Comparison of ENCODE assay signal across 28 mouse cellular contexts in genomic region chr5:16314242-16314641, GRCm38 (mm10).
DNase-seq lines count a peak whose midpoint lies in the region; ATAC-seq and TF ChIP-seq lines count a peak whose summit lies in the region.
"Had no signal": no experiment of that assay in that cellular context is flagged by ENCODE, and none has a peak within 500 bp of the region (broad histone marks: within the 10 kb centered on the region; RNA-seq: fewer than 3 reads in every experiment).

No protein-coding gene starts in this region.

- no peak for TF ChIP-seq EP300 in CH12.LX (IDR thresholded peaks at IDR 0.05; ENCODE audit: low read length)

- TF ChIP-seq RAD21 in CH12.LX (IDR thresholded peaks at IDR 0.05; ENCODE audit: low read depth, low read length) = no peak

- peaks cover 3% of the 10 kb centered on the region; the same call in 1 of the 2 replicates for H3K36me3 ChIP-seq in forebrain, embryonic 15.5 days
- no peaks in the 10 kb centered on the region for H3K36me3 ChIP-seq in forebrain, embryonic 10.5 days (replicated peaks)
- no peaks in the 10 kb centered on the region for H3K36me3 ChIP-seq in CH12.LX (replicated peaks in 1 of 2; ENCODE audit: control insufficient read depth in 1 of 2, insufficient read depth in 1 of 2, low read length in 1 of 2)
- H3K36me3 ChIP-seq in forebrain, postnatal 0 days (ENCODE audit: insufficient read depth) = no peaks in the 10 kb centered on the region
- peaks cover 5% of the 10 kb centered on the region for H3K36me3 ChIP-seq in hindbrain, embryonic 14.5 days (replicated peaks; ENCODE audit: control insufficient read depth, insufficient read depth)
- H3K36me3 ChIP-seq: heart, embryonic 12.5 days; heart, embryonic 15.5 days; hindbrain, embryonic 10.5 days; hindbrain, embryonic 13.5 days had no signal

- TF ChIP-seq POLR2A in CH12.LX (IDR thresholded peaks at IDR 0.05; ENCODE audit: low read depth, low read length) = no peak

- in situ Hi-C loops in CH12.LX (cut with MboI; ENCODE audit: low pct_ligation_motif_present, low pct_unique_long_range_greater_than_20kb, low sequenced_read_pairs) = no loop called here

- peak; percentile 60; the same call in 1 of the 2 replicates for ATAC-seq in forebrain, embryonic 15.5 days (replicated peaks)
- ATAC-seq in forebrain, postnatal 0 days = peak; percentile 67
- ATAC-seq in hindbrain, embryonic 14.5 days (ENCODE audit: low FRiP score) = no peak
- ATAC-seq: activated CD4-positive, CD25-positive, alpha-beta regulatory T cell, adult 4 months; CD4-positive, CD25-positive, alpha-beta regulatory T cell, adult 4 months; hindbrain, postnatal 0 days; inflammation-experienced regulatory T-cells, adult 6 months; intestine, embryonic 16.5 days had no signal

- TF ChIP-seq CTCF in CH12.LX (conservative IDR thresholded peaks at IDR 0.05 in 1 of 2, IDR thresholded peaks at IDR 0.05 in 1 of 2; ENCODE audit: low read depth in 2 of 2, low read length in 2 of 2) = no peak
- TF ChIP-seq CTCF in forebrain, postnatal 0 days (IDR thresholded peaks at IDR 0.05; ENCODE audit: low read depth) = no peak

- no peak overlapping the region for H3K27ac ChIP-seq in forebrain, embryonic 15.5 days (replicated peaks)
- no peak overlapping the region for H3K27ac ChIP-seq in forebrain, embryonic 10.5 days
- H3K27ac ChIP-seq in CH12.LX (ENCODE audit: insufficient read depth, low read depth) = no peak overlapping the region
- H3K27ac ChIP-seq in forebrain, postnatal 0 days (ENCODE audit: low read depth, low read length) = no peak overlapping the region
- H3K27ac ChIP-seq in hindbrain, embryonic 14.5 days = no peak overlapping the region
- H3K27ac ChIP-seq: gastrocnemius, adult 2 months; heart, embryonic 15.5 days; hindbrain, embryonic 10.5 days; hindbrain, embryonic 13.5 days; hindbrain, postnatal 0 days had no signal

- H3K79me2 ChIP-seq in CH12.LX (replicated peaks; ENCODE audit: control insufficient read depth, extremely low read depth, insufficient read depth, poor library complexity, severe bottlenecking) = no peaks in the 10 kb centered on the region; the same call in 1 of the 2 replicates

- H3K27me3 ChIP-seq in forebrain, embryonic 15.5 days = no peaks in the 10 kb centered on the region
- no peaks in the 10 kb centered on the region for H3K27me3 ChIP-seq in forebrain, embryonic 10.5 days (ENCODE audit: poor library complexity, severe bottlenecking)
- H3K27me3 ChIP-seq in CH12.LX (replicated peaks) = no peaks in the 10 kb centered on the region
- H3K27me3 ChIP-seq in forebrain, postnatal 0 days (ENCODE audit: insufficient read depth, low read length) = no peaks in the 10 kb centered on the region
- H3K27me3 ChIP-seq in hindbrain, embryonic 14.5 days (ENCODE audit: control insufficient read depth, insufficient read depth, low read length) = no peaks in the 10 kb centered on the region
- H3K27me3 ChIP-seq: heart, embryonic 12.5 days; heart, embryonic 15.5 days; hindbrain, embryonic 13.5 days had no signal

- H3K4me2 ChIP-seq in forebrain, embryonic 15.5 days (replicated peaks) = no peak overlapping the region
- no peak overlapping the region; the same call in 1 of the 2 replicates for H3K4me2 ChIP-seq in CH12.LX (ENCODE audit: insufficient read depth, low read depth, poor library complexity, severe bottlenecking)
- no peak overlapping the region for H3K4me2 ChIP-seq in forebrain, postnatal 0 days (ENCODE audit: low read depth)
- H3K4me2 ChIP-seq in hindbrain, embryonic 14.5 days (replicated peaks) = no peak overlapping the region
- H3K4me2 ChIP-seq: heart, embryonic 12.5 days; heart, embryonic 15.5 days; hindbrain, embryonic 13.5 days had no signal

- H3K9ac ChIP-seq in forebrain, embryonic 15.5 days (replicated peaks) = no peak overlapping the region
- no peak overlapping the region for H3K9ac ChIP-seq in CH12.LX (ENCODE audit: insufficient read depth, low read depth)
- H3K9ac ChIP-seq in forebrain, postnatal 0 days = no peak overlapping the region
- no peak overlapping the region for H3K9ac ChIP-seq in hindbrain, embryonic 14.5 days
- H3K9ac ChIP-seq: heart, embryonic 12.5 days; heart, embryonic 15.5 days; hindbrain, embryonic 13.5 days had no signal

- H3K4me1 ChIP-seq in forebrain, embryonic 15.5 days = no peaks in the 10 kb centered on the region
- no peaks in the 10 kb centered on the region for H3K4me1 ChIP-seq in forebrain, embryonic 10.5 days
- H3K4me1 ChIP-seq in CH12.LX (ENCODE audit: control insufficient read depth in 1 of 2, insufficient read depth in 2 of 2) = no peaks in the 10 kb centered on the region
- no peaks in the 10 kb centered on the region for H3K4me1 ChIP-seq in forebrain, postnatal 0 days (ENCODE audit: insufficient read depth)
- H3K4me1 ChIP-seq in hindbrain, embryonic 14.5 days (replicated peaks; ENCODE audit: control insufficient read depth, insufficient read depth, low read length) = no peaks in the 10 kb centered on the region
- H3K4me1 ChIP-seq: hindbrain, embryonic 10.5 days; hindbrain, embryonic 13.5 days had no signal

- dilution Hi-C loops in CH12.LX (cut with MboI; ENCODE audit: extremely low pct_ligation_motif_present, extremely low pct_unique_long_range_greater_than_20kb, low sequenced_read_pairs) = no loop called here

- 63% methylated on average over 5 of the region's 5 CpGs for WGBS in forebrain, embryonic 15.5 days
- WGBS in forebrain, embryonic 10.5 days = 90% methylated on average over 5 of the region's 5 CpGs
- WGBS in forebrain, postnatal 0 days = 58% methylated on average over 5 of the region's 5 CpGs
- WGBS in hindbrain, embryonic 14.5 days = 78% methylated on average over 5 of the region's 5 CpGs

- no peak for DNase-seq in forebrain, embryonic 10.5 days (ENCODE audit: extremely low spot score, low spot score)
- DNase-seq in CH12.LX (ENCODE audit: extremely low read depth) = no peak
- peak; percentile 44 for DNase-seq in brain, adult 2 months (ENCODE audit: low read depth, low spot score)
- peak; percentile 55 for DNase-seq in forebrain, postnatal 0 days
- no peak for DNase-seq in cerebellum, postnatal 14 days
- DNase-seq in heart, adult 8-10 months (ENCODE audit: low spot score) = no peak
- DNase-seq in hindbrain, embryonic 14.5 days (ENCODE audit: low spot score) = no peak
- DNase-seq: adrenal gland, adult 8-10 months; adrenal gland, postnatal 25 days; cerebellum, adult 11-12 months; cerebellum, adult 8-10 months; cerebellum, postnatal 10 days; gastrocnemius, adult 2 months; gastrocnemius, postnatal 14 days; heart, adult 11 months; heart, postnatal 10 days; heart, postnatal 36 days; kidney, adult 18-20 months had no signal

- H3K4me3 ChIP-seq in forebrain, embryonic 15.5 days = no peak overlapping the region
- no peak overlapping the region for H3K4me3 ChIP-seq in forebrain, embryonic 10.5 days
- H3K4me3 ChIP-seq in CH12.LX (replicated peaks in 1 of 3; ENCODE audit: low read depth in 2 of 3, low read length in 2 of 3, poor library complexity in 1 of 3) = no peak overlapping the region
- H3K4me3 ChIP-seq in forebrain, postnatal 0 days (ENCODE audit: low read depth, low read length) = no peak overlapping the region
- no peak overlapping the region for H3K4me3 ChIP-seq in hindbrain, embryonic 14.5 days (replicated peaks; ENCODE audit: low read length)
- H3K4me3 ChIP-seq: gastrocnemius, adult 2 months; heart, embryonic 12.5 days; heart, embryonic 15.5 days; hindbrain, embryonic 10.5 days; hindbrain, embryonic 13.5 days had no signal

- H3K9me3 ChIP-seq in forebrain, embryonic 15.5 days = no peaks in the 10 kb centered on the region
- H3K9me3 ChIP-seq in forebrain, embryonic 10.5 days = no peaks in the 10 kb centered on the region
- H3K9me3 ChIP-seq in CH12.LX (replicated peaks; ENCODE audit: low read length) = no peaks in the 10 kb centered on the region
- no peaks in the 10 kb centered on the region for H3K9me3 ChIP-seq in forebrain, postnatal 0 days (ENCODE audit: low read length)
- no peaks in the 10 kb centered on the region for H3K9me3 ChIP-seq in hindbrain, embryonic 14.5 days (ENCODE audit: control insufficient read depth, low read length)
- H3K9me3 ChIP-seq: heart, embryonic 12.5 days; heart, embryonic 15.5 days; hindbrain, embryonic 10.5 days; hindbrain, embryonic 13.5 days had no signal

TF ChIP-seq in CH12.LX, 34 proteins besides CTCF, POLR2A, EP300 and RAD21:
- TF ChIP-seq CHD1 (IDR thresholded peaks at IDR 0.05; ENCODE audit: low read depth, low read length) (no peak), JUN (IDR thresholded peaks at IDR 0.05; ENCODE audit: insufficient read depth, low read depth, low read length) (no peak), TBP (conservative IDR thresholded peaks at IDR 0.05; ENCODE audit: low read depth, low read length) (no peak), NELFE (IDR thresholded peaks at IDR 0.05; ENCODE audit: low read depth, low read length) (no peak), JUND (conservative IDR thresholded peaks at IDR 0.05; ENCODE audit: low read depth, low read length) (no peak), MAFK (IDR thresholded peaks at IDR 0.05; ENCODE audit: insufficient replicate concordance, low read length) (no peak), MAX (IDR thresholded peaks at IDR 0.05; ENCODE audit: low read length) (no peak), MYC (IDR thresholded peaks at IDR 0.05; ENCODE audit: low read depth, low read length) (peak; percentile 32; the same call in 1 of the 2 replicates), BHLHE40 (IDR thresholded peaks at IDR 0.05; ENCODE audit: low read depth, low read length) (peak; percentile 70), NRF1 (IDR thresholded peaks at IDR 0.05; ENCODE audit: low read depth, low read length) (no peak), ZNF384 (IDR thresholded peaks at IDR 0.05; ENCODE audit: low read depth, low read length) (peak; percentile 25; the same call in 1 of the 2 replicates), PAX5 (IDR thresholded peaks at IDR 0.05; ENCODE audit: low read length) (no peak), KAT2A (IDR thresholded peaks at IDR 0.05; ENCODE audit: insufficient replicate concordance, low read length) (no peak)

Comparison
In these comparisons a context has a peak if more than half of its experiments do, and no peak if none do; other contexts are left out.
1. DNase-seq: peak in brain, adult 2 months (single experiment) and forebrain, postnatal 0 days (single experiment); none in forebrain, embryonic 10.5 days (single experiment), CH12.LX (single experiment), cerebellum, postnatal 14 days (0 of 2), heart, adult 8-10 months (single experiment) and hindbrain, embryonic 14.5 days (single experiment).